Mouse (Mus musculus): ENCODE results near the gene Lrrc28. TPM values are rescaled to one million over a fixed set of nuclear protein-coding genes. Genes with fewer than 3 reads are reported as not detected.
A peak's percentile ranks its signal among the peaks of the same experiment; 100 is the strongest.

Lrrc28 gene
- total and polyA plus RNA-seq, 2 experiments = 22.1 to 40.7 TPM

- H3K79me2 ChIP-seq (ENCODE audit: control insufficient read depth, insufficient read depth, low read length) = no peaks in the 10 kb centered on the region
- H3K9ac ChIP-seq (ENCODE audit: low read depth, low read length) = no peak overlapping the region
- DNase-seq (ENCODE audit: extremely low read depth, low read depth, low spot score) = no peak
- H3K4me1 ChIP-seq (ENCODE audit: control insufficient read depth, insufficient read depth, low read length) = peaks cover 10% of the 10 kb centered on the region
- TF ChIP-seq CTCF (IDR thresholded peaks at IDR 0.05; ENCODE audit: low read depth, low read length) (no peak), POLR2A (IDR thresholded peaks at IDR 0.05; ENCODE audit: extremely low read depth, insufficient read depth, low read length) (no peak)
- 95% methylated on average over 2 of the region's 2 CpGs for WGBS
- no peak overlapping the region for H3K4me3 ChIP-seq (ENCODE audit: insufficient read depth, low read depth, low read length)
- no peak overlapping the region for H3K27ac ChIP-seq (replicated peaks; ENCODE audit: insufficient read depth, low read depth, low read length)
- no peaks in the 10 kb centered on the region for H3K36me3 ChIP-seq (ENCODE audit: control insufficient read depth, insufficient read depth, low read length)
- H3K27me3 ChIP-seq (ENCODE audit: control insufficient read depth, insufficient read depth, low read length) = no peaks in the 10 kb centered on the region
Observed at GRCm38 (mm10) chr7:67466322-67466721, 178.7 kb downstream of the Lrrc28 start.

DNA sequence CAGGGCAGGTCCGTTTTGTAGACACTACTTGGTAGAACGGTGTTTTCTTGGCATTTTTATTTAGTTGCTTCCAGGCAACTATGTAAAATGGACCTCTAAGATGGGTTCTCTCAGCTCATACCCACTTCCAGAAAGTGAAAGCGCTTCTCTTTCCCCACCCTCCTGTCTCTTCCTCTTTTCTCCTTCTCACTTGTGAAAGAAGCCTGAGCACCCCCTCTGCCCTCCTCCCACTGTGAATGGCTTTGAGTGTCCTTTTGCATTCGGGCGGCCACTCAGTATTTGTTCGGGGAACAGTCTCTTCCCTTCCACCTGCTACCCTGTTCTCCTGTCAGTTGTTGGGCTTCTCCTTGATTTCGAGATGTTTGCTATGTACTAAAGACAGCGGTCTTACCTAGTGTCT, 180.4 kb downstream of the Lrrc28 start:
- peak; percentile 26 for DNase-seq (ENCODE audit: extremely low read depth, low read depth, low spot score)
- H3K9ac ChIP-seq (ENCODE audit: low read depth, low read length) = no peak overlapping the region
- no peak overlapping the region for H3K27ac ChIP-seq (replicated peaks; ENCODE audit: insufficient read depth, low read depth, low read length)
- peaks cover 10% of the 10 kb centered on the region for H3K4me1 ChIP-seq (ENCODE audit: control insufficient read depth, insufficient read depth, low read length)
- TF ChIP-seq POLR2A (IDR thresholded peaks at IDR 0.05; ENCODE audit: extremely low read depth, insufficient read depth, low read length) (no peak), CTCF (IDR thresholded peaks at IDR 0.05; ENCODE audit: low read depth, low read length) (no peak)
- H3K4me3 ChIP-seq (ENCODE audit: insufficient read depth, low read depth, low read length) = no peak overlapping the region
- no peaks in the 10 kb centered on the region for H3K27me3 ChIP-seq (ENCODE audit: control insufficient read depth, insufficient read depth, low read length)
- H3K36me3 ChIP-seq (ENCODE audit: control insufficient read depth, insufficient read depth, low read length) = no peaks in the 10 kb centered on the region
- 90% methylated on average over 8 of the region's 8 CpGs for WGBS
- H3K79me2 ChIP-seq (ENCODE audit: control insufficient read depth, insufficient read depth, low read length) = no peaks in the 10 kb centered on the region

DNA sequence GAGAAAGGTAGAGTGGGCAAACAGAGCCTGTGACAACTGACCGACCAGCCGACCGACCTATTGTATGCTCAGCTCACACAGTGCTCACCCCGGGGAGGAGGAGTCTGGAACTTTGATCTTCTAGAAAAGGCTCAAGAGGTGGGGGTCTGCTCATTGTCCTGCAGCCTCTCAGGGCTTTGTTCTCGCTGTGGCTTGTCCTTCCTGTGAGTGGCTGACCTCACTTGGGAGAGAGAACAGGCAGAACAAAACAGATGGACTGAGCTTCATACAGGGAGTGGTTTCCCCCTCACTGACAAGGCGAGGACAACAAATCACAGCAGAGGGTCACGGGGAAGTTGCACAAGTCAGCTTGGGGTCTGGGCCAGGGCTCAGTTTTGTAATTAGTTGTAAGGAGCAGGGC, 181.5 kb downstream of the Lrrc28 start:
- WGBS = 30% methylated on average over 7 of the region's 7 CpGs
- DNase-seq (ENCODE audit: extremely low read depth, low read depth, low spot score) = peak; percentile 43

More for the DNA sequence above, 181.5 kb downstream of the Lrrc28 start:
- Histone ChIP-seq H3K9ac (ENCODE audit: low read depth, low read length) (no peak overlapping the region), H3K79me2 (ENCODE audit: control insufficient read depth, insufficient read depth, low read length) (no peaks in the 10 kb centered on the region), H3K4me1 (ENCODE audit: control insufficient read depth, insufficient read depth, low read length) (peaks cover 10% of the 10 kb centered on the region), H3K4me3 (ENCODE audit: insufficient read depth, low read depth, low read length) (no peak overlapping the region), H3K27me3 (ENCODE audit: control insufficient read depth, insufficient read depth, low read length) (no peaks in the 10 kb centered on the region), H3K36me3 (ENCODE audit: control insufficient read depth, insufficient read depth, low read length) (no peaks in the 10 kb centered on the region), H3K27ac (replicated peaks; ENCODE audit: insufficient read depth, low read depth, low read length) (peak overlapping the region; percentile 54)
- TF ChIP-seq CTCF (IDR thresholded peaks at IDR 0.05; ENCODE audit: low read depth, low read length) = no peak
- TF ChIP-seq POLR2A (IDR thresholded peaks at IDR 0.05; ENCODE audit: extremely low read depth, insufficient read depth, low read length) = no peak

Other genes with a start within 250 kb of the Lrrc28 start
- 28.3 and 47.8 TPM in 2 replicates for gene Ttc23, start 2.1 kb upstream of the Lrrc28 start, total RNA-seq (2014; rRNA removed)
- gene Ttc23, start 2.1 kb upstream of the Lrrc28 start, polyA plus RNA-seq (2012; rRNA removed) = 14.2 and 15.1 TPM in 2 replicates
- gene Synm, start 114.5 kb upstream of the Lrrc28 start, total RNA-seq (2014; rRNA removed) = 0.37 and 0.40 TPM in 2 replicates
- 0.07 and 0.12 TPM in 2 replicates for gene Synm, start 114.5 kb upstream of the Lrrc28 start, polyA plus RNA-seq (2012; rRNA removed)